Mouse (Mus musculus): Measurements from ENCODE around the gene Cdh4. TPM values are rescaled to one million over a fixed set of nuclear protein-coding genes. Genes with fewer than 3 reads are reported as not detected.

Cdh4 gene
- polyA plus RNA-seq, 1 experiment from 2014 or later = 4.6 TPM

DNA sequence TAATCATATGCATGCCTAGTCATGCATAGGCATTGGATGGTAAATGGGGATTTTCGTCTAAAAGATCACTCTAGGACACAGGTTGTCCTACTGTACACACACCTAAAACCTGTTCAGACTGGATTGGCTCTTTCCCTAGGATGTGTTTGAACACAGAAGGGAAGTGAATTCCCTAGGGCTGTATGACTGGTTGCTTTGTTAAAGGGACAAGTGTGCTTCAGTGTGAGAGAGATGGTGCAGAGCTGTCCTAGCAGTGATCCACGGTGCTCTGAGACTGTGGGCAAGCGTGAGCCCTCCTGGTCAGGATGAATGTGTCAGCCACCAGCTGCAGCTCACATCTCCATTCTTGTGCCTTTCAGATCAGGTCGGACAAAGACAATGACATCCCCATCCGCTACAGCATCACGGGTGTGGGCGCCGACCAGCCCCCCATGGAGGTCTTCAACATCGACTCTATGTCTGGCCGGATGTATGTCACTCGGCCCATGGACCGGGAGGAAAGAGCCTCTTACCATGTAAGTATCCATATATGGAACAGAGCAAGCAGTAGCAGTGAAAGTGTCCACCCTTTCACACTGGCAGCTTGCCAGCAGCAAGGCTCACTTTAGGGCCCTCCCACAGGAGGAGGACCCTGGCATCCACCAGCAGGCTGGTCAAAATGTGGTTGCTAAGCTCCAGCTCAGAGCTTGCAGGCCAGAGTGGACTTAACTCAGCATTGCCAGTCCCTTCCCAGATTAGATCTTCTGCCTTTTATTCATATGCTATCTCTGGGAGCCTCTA lies 400.6 kb downstream of the Cdh4 start:
- no peak overlapping the region for H3K9ac ChIP-seq
- WGBS = 80% methylated on average over 12 of the region's 12 CpGs
- ATAC-seq (ENCODE audit: insufficient number of reproducible peaks, insufficient read depth, low FRiP score, low TSS enrichment, low read depth) = no peak

DNA sequence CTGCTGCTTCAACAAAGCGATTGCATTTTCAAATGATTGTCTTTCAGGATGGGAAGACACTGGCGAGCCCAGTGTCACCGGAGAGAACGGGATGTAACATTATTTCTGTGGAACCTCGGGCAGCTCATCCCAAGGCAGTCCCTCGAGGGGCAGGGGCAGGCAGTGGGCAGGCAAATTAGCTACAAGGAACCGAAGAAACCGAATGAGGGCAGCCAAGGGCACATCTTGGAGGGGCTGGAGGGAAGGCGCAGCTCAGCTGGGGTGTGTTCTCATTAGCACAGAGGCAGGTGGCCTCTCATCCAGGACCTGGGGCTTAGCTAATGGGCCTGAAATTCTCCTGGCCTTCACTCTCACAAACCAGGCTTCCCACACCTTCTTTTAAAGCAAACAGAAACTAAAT lies 407.5 kb downstream of the Cdh4 start:
- Histone ChIP-seq H3K4me2 (no peak overlapping the region), H3K27me3 (peaks cover 23% of the 10 kb centered on the region), H3K27ac (no peak overlapping the region), H3K9ac (no peak overlapping the region), H3K4me1 (peaks cover 21% of the 10 kb centered on the region; the same call in 1 of the 2 replicates), H3K4me3 (no peak overlapping the region), H3K9me3 (no peaks in the 10 kb centered on the region), H3K36me3 (no peaks in the 10 kb centered on the region)
- 57% methylated on average over 9 of the region's 9 CpGs for WGBS
- no peak for ATAC-seq (ENCODE audit: insufficient number of reproducible peaks, insufficient read depth, low FRiP score, low TSS enrichment, low read depth)

More for the DNA sequence above, 400.6 kb downstream of the Cdh4 start:
- H3K4me1 ChIP-seq = peaks cover 30% of the 10 kb centered on the region
- no peak overlapping the region for H3K4me3 ChIP-seq
- H3K4me2 ChIP-seq = no peak overlapping the region
- peaks cover 11% of the 10 kb centered on the region for H3K27me3 ChIP-seq
- no peak overlapping the region for H3K27ac ChIP-seq
- no peaks in the 10 kb centered on the region for H3K9me3 ChIP-seq
- no peaks in the 10 kb centered on the region for H3K36me3 ChIP-seq

DNA sequence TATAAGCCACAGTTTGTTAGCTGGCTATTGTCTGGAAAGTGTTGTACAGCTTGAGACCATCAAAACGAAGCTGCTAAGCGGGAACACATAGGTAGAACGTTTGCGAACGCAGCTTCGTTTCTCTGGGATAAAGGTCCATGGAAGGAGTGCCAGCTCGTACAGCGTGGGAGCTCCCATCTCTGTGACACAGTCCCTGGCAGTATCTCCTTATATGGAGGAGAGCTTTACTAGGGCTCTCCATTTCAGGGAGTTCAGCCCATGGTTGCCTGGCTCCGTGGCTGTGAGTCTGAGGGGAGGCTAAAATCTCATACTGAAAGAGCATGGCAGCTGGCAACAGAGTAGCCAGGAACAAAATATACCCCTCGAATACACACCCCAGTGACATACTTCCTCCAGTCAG lies 409.9 kb downstream of the Cdh4 start:
- no peak overlapping the region for H3K9ac ChIP-seq
- no peak overlapping the region for H3K27ac ChIP-seq
- peaks cover 16% of the 10 kb centered on the region; the same call in 1 of the 2 replicates for H3K4me1 ChIP-seq
- H3K36me3 ChIP-seq = no peaks in the 10 kb centered on the region
- WGBS = 80% methylated on average over 10 of the region's 10 CpGs
- ATAC-seq (ENCODE audit: insufficient number of reproducible peaks, insufficient read depth, low FRiP score, low TSS enrichment, low read depth) = no peak
- H3K4me3 ChIP-seq = no peak overlapping the region
- no peaks in the 10 kb centered on the region for H3K9me3 ChIP-seq
- peaks cover 21% of the 10 kb centered on the region for H3K27me3 ChIP-seq
- no peak overlapping the region for H3K4me2 ChIP-seq

DNA sequence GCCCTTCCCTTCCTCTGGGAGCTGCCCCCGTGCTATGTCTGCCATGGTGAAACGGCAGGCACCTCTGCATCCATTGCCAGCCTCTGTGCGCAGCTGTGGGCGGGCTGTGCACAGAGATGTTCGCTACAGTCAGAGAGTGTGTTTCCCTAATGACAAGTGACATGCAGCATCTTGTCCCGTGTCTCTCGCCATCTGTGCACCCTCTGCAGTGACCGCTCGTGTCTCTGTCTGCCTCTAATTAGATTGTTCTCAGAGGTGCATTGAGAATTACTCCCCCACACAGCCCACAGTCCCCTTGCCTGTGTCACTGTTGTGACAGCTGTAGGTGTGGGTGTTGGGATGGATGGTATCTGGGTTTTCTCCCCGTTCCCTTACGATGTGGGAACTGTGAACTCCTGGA lies 410.6 kb downstream of the Cdh4 start:
- no peak for ATAC-seq (ENCODE audit: insufficient number of reproducible peaks, insufficient read depth, low FRiP score, low TSS enrichment, low read depth)
- H3K36me3 ChIP-seq = no peaks in the 10 kb centered on the region
- 52% methylated on average over 11 of the region's 11 CpGs for WGBS

DNA sequence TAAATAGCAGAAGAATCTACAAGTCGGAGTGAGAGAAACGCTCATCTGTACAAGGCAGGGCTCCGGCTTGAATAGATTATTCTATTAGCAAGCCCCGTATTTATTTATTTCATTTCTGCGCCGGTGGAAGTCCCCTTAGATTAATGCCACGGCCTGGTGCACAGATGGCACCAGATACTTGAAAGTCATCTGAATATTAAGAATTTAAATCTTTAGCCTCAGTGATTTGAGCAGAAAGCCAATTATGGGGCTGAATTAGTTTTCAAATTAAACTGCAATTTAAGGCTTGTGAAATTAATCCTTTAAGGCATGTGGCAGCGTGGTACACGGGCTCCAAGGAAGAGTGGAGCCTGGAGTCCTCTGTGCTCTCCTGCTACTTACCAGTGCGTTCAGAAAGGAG lies 411.7 kb downstream of the Cdh4 start:
- ATAC-seq (ENCODE audit: insufficient number of reproducible peaks, insufficient read depth, low FRiP score, low TSS enrichment, low read depth) = no peak
- Histone ChIP-seq H3K4me2 (no peak overlapping the region), H3K4me1 (peaks cover 17% of the 10 kb centered on the region; the same call in 1 of the 2 replicates)

More for the DNA sequence above, 410.6 kb downstream of the Cdh4 start:
- H3K4me3 ChIP-seq = no peak overlapping the region
- no peak overlapping the region for H3K4me2 ChIP-seq
- peaks cover 20% of the 10 kb centered on the region for H3K27me3 ChIP-seq
- H3K4me1 ChIP-seq = peaks cover 17% of the 10 kb centered on the region; the same call in 1 of the 2 replicates
- H3K9ac ChIP-seq = no peak overlapping the region
- no peaks in the 10 kb centered on the region for H3K9me3 ChIP-seq
- H3K27ac ChIP-seq = no peak overlapping the region

DNA sequence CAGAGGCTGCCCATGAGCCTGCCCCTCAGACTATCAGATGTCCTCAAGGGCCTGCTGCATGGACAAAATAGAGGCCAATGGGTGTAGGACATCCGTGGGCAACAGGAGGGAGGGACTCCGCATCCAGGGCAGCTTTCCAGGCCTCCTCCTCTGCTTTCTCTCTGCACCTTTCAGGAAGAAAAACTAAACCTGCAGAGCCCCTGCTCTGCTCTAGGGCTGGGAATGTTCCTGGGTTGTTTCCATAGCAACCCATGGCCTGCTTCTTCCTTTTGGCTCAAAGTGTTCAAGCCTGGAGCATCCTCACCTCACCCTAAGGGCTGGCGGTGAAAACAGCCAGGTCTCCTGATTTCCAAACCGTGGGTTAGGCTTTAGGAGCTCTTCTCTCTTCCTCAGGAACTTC lies 414.9 kb downstream of the Cdh4 start:
- Histone ChIP-seq H3K27me3 (peaks cover 22% of the 10 kb centered on the region), H3K4me1 (peaks cover 17% of the 10 kb centered on the region; the same call in 1 of the 2 replicates), H3K4me3 (no peak overlapping the region), H3K36me3 (no peaks in the 10 kb centered on the region), H3K4me2 (no peak overlapping the region), H3K27ac (no peak overlapping the region), H3K9me3 (no peaks in the 10 kb centered on the region), H3K9ac (no peak overlapping the region)
- ATAC-seq (ENCODE audit: insufficient number of reproducible peaks, insufficient read depth, low FRiP score, low TSS enrichment, low read depth) = no peak
- 47% methylated on average over 4 of the region's 4 CpGs for WGBS

More for the DNA sequence above, 411.7 kb downstream of the Cdh4 start:
- Histone ChIP-seq H3K4me3 (no peak overlapping the region), H3K27ac (no peak overlapping the region), H3K9ac (no peak overlapping the region), H3K27me3 (peaks cover 20% of the 10 kb centered on the region), H3K9me3 (no peaks in the 10 kb centered on the region), H3K36me3 (no peaks in the 10 kb centered on the region)
- WGBS = 32% methylated on average over 10 of the region's 10 CpGs

DNA sequence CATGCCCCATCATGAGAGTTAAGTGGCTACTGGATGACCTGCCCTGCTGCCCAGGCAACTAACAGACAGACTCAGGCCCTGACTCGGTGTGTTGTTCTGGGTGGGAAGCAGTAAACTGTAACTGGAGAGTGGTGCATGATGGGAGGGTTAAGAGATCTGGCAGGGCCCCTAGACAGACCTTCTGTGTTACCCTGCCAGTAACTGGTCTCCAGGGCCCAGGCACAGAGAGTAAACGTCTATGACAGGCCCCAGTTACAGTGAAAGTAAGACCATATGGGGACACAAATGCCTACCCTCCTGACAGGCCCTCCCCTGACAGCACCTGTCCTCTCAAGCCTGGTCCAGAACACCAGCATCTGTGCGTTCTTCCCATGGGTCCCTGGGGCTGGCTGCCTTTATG lies 420.4 kb downstream of the Cdh4 start:
- no peak for ATAC-seq (ENCODE audit: insufficient number of reproducible peaks, insufficient read depth, low FRiP score, low TSS enrichment, low read depth)
- Histone ChIP-seq H3K27me3 (0 out of 2 replicates have a peak, but pooled peaks cover 7% of the 10 kb centered on the region), H3K9me3 (no peaks in the 10 kb centered on the region), H3K27ac (no peak overlapping the region), H3K36me3 (no peaks in the 10 kb centered on the region), H3K4me1 (no peaks in the 10 kb centered on the region), H3K9ac (no peak overlapping the region), H3K4me3 (no peak overlapping the region), H3K4me2 (no peak overlapping the region)
- WGBS = 70% methylated on average over 3 of the region's 3 CpGs

DNA sequence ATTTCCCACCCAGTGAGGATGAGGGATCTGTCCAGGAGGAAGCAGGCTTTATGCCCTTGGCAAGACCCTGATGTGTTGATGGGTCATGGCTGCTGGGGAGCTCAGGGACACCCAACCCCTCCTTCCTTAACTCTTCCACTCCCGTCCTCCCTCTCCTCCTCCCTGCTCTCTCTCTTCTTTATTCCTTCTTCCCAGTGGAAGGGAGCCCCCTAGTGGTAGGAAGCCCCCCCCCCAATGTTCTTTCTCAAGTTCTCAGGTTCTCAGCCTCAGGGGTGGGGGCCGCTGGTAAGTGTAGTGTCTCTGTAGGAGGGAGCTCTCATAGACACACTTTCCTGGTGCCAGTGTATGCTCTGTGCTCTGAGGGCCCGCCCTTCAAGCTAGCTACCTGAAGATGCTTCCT lies 421.0 kb downstream of the Cdh4 start:
- ATAC-seq (ENCODE audit: insufficient number of reproducible peaks, insufficient read depth, low FRiP score, low TSS enrichment, low read depth) = no peak
- Histone ChIP-seq H3K4me3 (no peak overlapping the region), H3K9me3 (no peaks in the 10 kb centered on the region), H3K36me3 (no peaks in the 10 kb centered on the region), H3K4me1 (no peaks in the 10 kb centered on the region), H3K27me3 (0 out of 2 replicates have a peak, but pooled peaks cover 8% of the 10 kb centered on the region), H3K4me2 (no peak overlapping the region), H3K27ac (no peak overlapping the region), H3K9ac (no peak overlapping the region)
- 71% methylated on average over 3 of the region's 3 CpGs for WGBS

DNA sequence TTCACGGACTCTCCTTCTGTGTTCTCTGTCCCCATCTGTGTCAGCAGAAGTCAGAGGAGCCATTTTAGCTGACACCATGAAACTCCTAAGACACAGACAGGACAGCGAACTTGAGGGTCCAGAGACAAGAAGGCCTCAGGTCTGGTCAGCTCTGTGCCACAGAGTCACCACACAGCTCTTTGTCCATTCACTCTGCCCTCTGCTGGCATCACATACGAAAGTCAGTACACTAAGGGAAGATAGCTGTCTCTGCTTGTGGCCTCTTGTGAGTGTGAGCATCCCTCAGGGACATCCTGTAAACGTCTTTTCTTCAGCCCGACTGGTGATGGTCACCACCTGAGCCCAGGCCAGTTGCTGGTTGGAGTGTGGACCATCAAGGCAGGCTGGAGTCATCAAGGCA lies 422.9 kb downstream of the Cdh4 start:
- Histone ChIP-seq H3K9ac (no peak overlapping the region), H3K27me3 (peaks cover 19% of the 10 kb centered on the region), H3K4me2 (no peak overlapping the region), H3K4me1 (peaks cover 3% of the 10 kb centered on the region; the same call in 1 of the 2 replicates), H3K36me3 (no peaks in the 10 kb centered on the region), H3K9me3 (no peaks in the 10 kb centered on the region), H3K27ac (no peak overlapping the region), H3K4me3 (no peak overlapping the region)
- WGBS = 74% methylated on average over 5 of the region's 5 CpGs
- ATAC-seq (ENCODE audit: insufficient number of reproducible peaks, insufficient read depth, low FRiP score, low TSS enrichment, low read depth) = no peak

DNA sequence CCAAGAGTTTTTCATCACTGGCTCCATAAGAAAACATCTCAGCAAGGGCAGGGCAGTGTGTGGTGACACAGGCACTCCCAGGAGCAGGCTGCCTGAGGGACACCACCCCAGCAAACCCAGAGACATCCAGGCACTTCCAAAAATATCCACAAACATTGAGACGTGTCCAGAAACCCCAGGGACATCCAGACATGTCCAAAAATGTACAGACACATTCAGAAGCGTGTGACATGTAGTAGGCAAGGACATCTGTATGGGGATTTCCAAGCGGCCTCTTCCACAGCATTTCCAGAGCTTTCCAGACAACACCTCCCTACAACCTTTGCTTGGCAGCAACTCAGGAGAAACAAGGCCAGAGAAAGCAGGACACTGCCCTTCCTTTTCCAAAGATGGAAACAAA lies 425.4 kb downstream of the Cdh4 start:
- Histone ChIP-seq H3K9ac (no peak overlapping the region), H3K4me3 (no peak overlapping the region), H3K36me3 (no peaks in the 10 kb centered on the region), H3K9me3 (no peaks in the 10 kb centered on the region), H3K27ac (no peak overlapping the region), H3K27me3 (peaks cover 28% of the 10 kb centered on the region), H3K4me2 (no peak overlapping the region), H3K4me1 (peaks cover 3% of the 10 kb centered on the region; the same call in 1 of the 2 replicates)
- no peak for ATAC-seq (ENCODE audit: insufficient number of reproducible peaks, insufficient read depth, low FRiP score, low TSS enrichment, low read depth)
- 60% methylated on average over 3 of the region's 3 CpGs for WGBS

DNA sequence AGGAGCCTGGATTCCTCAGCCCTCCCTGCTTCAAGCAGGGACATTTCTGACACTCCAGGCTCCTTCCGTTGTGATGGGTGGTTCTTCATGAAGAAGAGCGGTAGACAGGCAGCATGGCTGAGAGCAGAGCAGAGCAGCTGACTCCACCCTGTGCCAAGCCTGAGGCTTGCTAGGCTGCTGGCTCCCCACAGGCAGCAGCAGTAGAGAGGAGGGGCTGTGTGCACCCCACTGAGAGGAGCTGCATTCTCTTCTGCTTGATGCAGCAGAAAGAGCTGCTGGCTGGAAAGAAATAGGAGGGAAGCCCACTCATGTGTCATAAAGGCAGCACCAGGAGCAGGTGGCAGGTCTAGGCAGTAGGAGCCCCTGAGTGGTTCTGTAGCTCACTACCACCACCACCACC lies 427.6 kb downstream of the Cdh4 start:
- Histone ChIP-seq H3K4me3 (no peak overlapping the region), H3K27me3 (peaks cover 36% of the 10 kb centered on the region), H3K9me3 (no peaks in the 10 kb centered on the region), H3K4me2 (no peak overlapping the region), H3K36me3 (no peaks in the 10 kb centered on the region), H3K27ac (no peak overlapping the region), H3K9ac (no peak overlapping the region), H3K4me1 (peaks cover 3% of the 10 kb centered on the region; the same call in 1 of the 2 replicates)
- no peak for ATAC-seq (ENCODE audit: insufficient number of reproducible peaks, insufficient read depth, low FRiP score, low TSS enrichment, low read depth)
- WGBS = 6% methylated on average over 2 of the region's 2 CpGs

DNA sequence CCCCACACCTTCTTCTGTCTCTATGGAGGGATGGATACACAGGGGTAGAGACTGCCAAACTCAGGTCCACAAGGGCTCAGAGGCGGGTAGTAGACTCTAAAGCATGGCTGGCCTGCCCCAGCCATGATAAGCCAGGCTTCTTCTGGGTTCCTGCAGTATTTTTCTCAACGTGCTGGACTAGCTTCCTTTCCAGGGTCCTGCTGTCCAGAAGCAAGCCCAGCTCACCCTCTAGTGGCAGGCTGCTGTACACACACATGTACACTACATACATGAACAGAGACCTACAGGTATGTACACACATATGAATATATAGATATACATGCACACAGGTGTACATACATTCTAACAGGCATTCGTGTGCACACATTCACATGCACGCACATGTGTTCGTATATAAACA lies 430.5 kb downstream of the Cdh4 start:
- peaks cover 3% of the 10 kb centered on the region; the same call in 1 of the 2 replicates for H3K4me1 ChIP-seq
- 61% methylated on average over 5 of the region's 5 CpGs for WGBS
- H3K4me3 ChIP-seq = no peak overlapping the region
- no peak overlapping the region for H3K4me2 ChIP-seq
- H3K9ac ChIP-seq = no peak overlapping the region
- no peak overlapping the region for H3K27ac ChIP-seq
- no peaks in the 10 kb centered on the region for H3K36me3 ChIP-seq
- no peaks in the 10 kb centered on the region for H3K9me3 ChIP-seq
- peaks cover 36% of the 10 kb centered on the region for H3K27me3 ChIP-seq
- ATAC-seq (ENCODE audit: insufficient number of reproducible peaks, insufficient read depth, low FRiP score, low TSS enrichment, low read depth) = no peak

Data from embryonic facial prominence, embryonic 13.5 days (tissue).